Comparison of ENCODE assay signal across 28 mouse cellular contexts in the genomic region with DNA sequence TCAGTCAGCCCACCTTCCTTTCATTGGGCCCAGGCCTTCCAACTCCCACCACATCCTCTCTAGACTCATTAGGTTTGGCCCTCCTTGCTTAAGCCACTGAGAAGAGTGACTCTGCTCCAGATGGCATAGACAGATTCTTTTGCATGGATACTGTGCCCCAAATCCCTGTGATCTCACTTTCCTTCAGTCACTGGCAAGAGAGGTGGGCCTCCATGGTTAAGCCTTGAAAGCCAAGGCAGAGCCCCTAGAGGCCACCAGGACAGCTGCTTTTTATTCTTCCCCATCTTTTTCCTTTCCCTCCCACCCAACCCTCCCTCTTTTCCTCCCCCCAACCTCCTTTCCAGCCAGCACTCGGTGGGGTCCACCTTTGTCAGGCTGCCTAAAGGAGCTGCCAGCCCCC. TPM values are rescaled to one million over a fixed set of nuclear protein-coding genes. Genes with fewer than 3 reads are reported as not detected.
DNase-seq lines count a peak whose midpoint lies in the region; ATAC-seq and TF ChIP-seq lines count a peak whose summit lies in the region.
"Had no signal": no experiment of that assay in that cellular context is flagged by ENCODE, and none has a peak within 500 bp of the region (broad histone marks: within the 10 kb centered on the region; RNA-seq: fewer than 3 reads in every experiment).

No protein-coding gene starts in this region.

- no peak overlapping the region for H3K27ac ChIP-seq in heart, embryonic 10.5 days
- no peak overlapping the region for H3K27ac ChIP-seq in lung, embryonic 14.5 days (ENCODE audit: low read depth)
- peak overlapping the region; percentile 57; the same call in 1 of the 2 replicates for H3K27ac ChIP-seq in embryonic facial prominence, embryonic 13.5 days
- no peak overlapping the region for H3K27ac ChIP-seq in forebrain, embryonic 15.5 days (replicated peaks)
- no peak overlapping the region for H3K27ac ChIP-seq in liver, postnatal 0 days (ENCODE audit: low read depth)
- H3K27ac ChIP-seq: heart, embryonic 15.5 days; intestine, embryonic 15.5 days; kidney, postnatal 0 days; limb, embryonic 10.5 days; limb, embryonic 15.5 days; liver, embryonic 13.5 days; midbrain, embryonic 10.5 days; midbrain, embryonic 15.5 days; neural tube, embryonic 12.5 days had no signal

- ATAC-seq in lung, embryonic 14.5 days (ENCODE audit: insufficient read depth) = no peak
- ATAC-seq in embryonic facial prominence, embryonic 13.5 days (ENCODE audit: insufficient number of reproducible peaks, insufficient read depth, low FRiP score, low TSS enrichment, low read depth) = no peak
- 0 out of 2 replicates have a peak, but pooled peaks have one; percentile 21 for ATAC-seq in forebrain, embryonic 15.5 days (replicated peaks)
- no peak for ATAC-seq in liver, postnatal 0 days
- ATAC-seq: hindbrain, embryonic 16.5 days; intestine, embryonic 15.5 days; midbrain, embryonic 15.5 days had no signal

- H3K4me2 ChIP-seq in lung, embryonic 14.5 days = no peak overlapping the region
- no peak overlapping the region for H3K4me2 ChIP-seq in embryonic facial prominence, embryonic 13.5 days
- H3K4me2 ChIP-seq in forebrain, embryonic 15.5 days (replicated peaks) = no peak overlapping the region
- H3K4me2 ChIP-seq in liver, postnatal 0 days (ENCODE audit: low read depth, low read length) = no peak overlapping the region
- H3K4me2 ChIP-seq: heart, embryonic 15.5 days; intestine, embryonic 15.5 days; limb, embryonic 15.5 days; liver, embryonic 13.5 days; midbrain, embryonic 15.5 days; neural tube, embryonic 12.5 days had no signal

- H3K4me1 ChIP-seq in heart, embryonic 10.5 days = 0 out of 2 replicates have a peak, but pooled peaks cover under 1% of the 10 kb centered on the region
- H3K4me1 ChIP-seq in lung, embryonic 14.5 days (ENCODE audit: insufficient read depth) = no peaks in the 10 kb centered on the region
- H3K4me1 ChIP-seq in embryonic facial prominence, embryonic 13.5 days = peaks cover 2% of the 10 kb centered on the region; the same call in 1 of the 2 replicates
- peaks cover 6% of the 10 kb centered on the region for H3K4me1 ChIP-seq in forebrain, embryonic 15.5 days
- H3K4me1 ChIP-seq in liver, postnatal 0 days (ENCODE audit: insufficient read depth) = peaks cover 3% of the 10 kb centered on the region; the same call in 1 of the 2 replicates
- H3K4me1 ChIP-seq: intestine, embryonic 15.5 days had no signal

- 46% methylated on average over 1 of the region's 1 CpGs for WGBS in heart, embryonic 10.5 days
- 42% methylated on average over 1 of the region's 1 CpGs for WGBS in lung, embryonic 14.5 days
- WGBS in embryonic facial prominence, embryonic 13.5 days = 30% methylated on average over 1 of the region's 1 CpGs
- no CpG with 5 or more reads among the region's 1 CpGs for WGBS in forebrain, embryonic 15.5 days
- 0% methylated on average over 1 of the region's 1 CpGs for WGBS in liver, postnatal 0 days (ENCODE audit: insufficient replicate concordance)

- no peak overlapping the region for H3K9ac ChIP-seq in lung, embryonic 14.5 days
- no peak overlapping the region for H3K9ac ChIP-seq in embryonic facial prominence, embryonic 13.5 days
- no peak overlapping the region for H3K9ac ChIP-seq in forebrain, embryonic 15.5 days (replicated peaks)
- no peak overlapping the region for H3K9ac ChIP-seq in liver, postnatal 0 days (replicated peaks)
- H3K9ac ChIP-seq: heart, embryonic 15.5 days; intestine, embryonic 15.5 days; limb, embryonic 15.5 days; liver, embryonic 13.5 days; midbrain, embryonic 15.5 days; neural tube, embryonic 12.5 days had no signal

- no peaks in the 10 kb centered on the region for H3K9me3 ChIP-seq in heart, embryonic 10.5 days
- H3K9me3 ChIP-seq in lung, embryonic 14.5 days (ENCODE audit: low read depth, low read length) = no peaks in the 10 kb centered on the region
- no peaks in the 10 kb centered on the region for H3K9me3 ChIP-seq in embryonic facial prominence, embryonic 13.5 days
- no peaks in the 10 kb centered on the region for H3K9me3 ChIP-seq in forebrain, embryonic 15.5 days
- no peaks in the 10 kb centered on the region for H3K9me3 ChIP-seq in liver, postnatal 0 days (ENCODE audit: low read length)
- H3K9me3 ChIP-seq: heart, embryonic 15.5 days; intestine, embryonic 15.5 days; limb, embryonic 10.5 days; limb, embryonic 15.5 days; liver, embryonic 13.5 days; midbrain, embryonic 10.5 days; midbrain, embryonic 15.5 days; neural tube, embryonic 12.5 days had no signal

- peaks cover 25% of the 10 kb centered on the region for H3K36me3 ChIP-seq in heart, embryonic 10.5 days
- peaks cover 30% of the 10 kb centered on the region; the same call in 1 of the 2 replicates for H3K36me3 ChIP-seq in lung, embryonic 14.5 days (ENCODE audit: insufficient read depth)
- H3K36me3 ChIP-seq in embryonic facial prominence, embryonic 13.5 days = peaks cover 25% of the 10 kb centered on the region
- H3K36me3 ChIP-seq in forebrain, embryonic 15.5 days = peaks cover 12% of the 10 kb centered on the region; the same call in 1 of the 2 replicates
- H3K36me3 ChIP-seq in liver, postnatal 0 days (replicated peaks; ENCODE audit: insufficient read depth, low read length) = peaks cover 5% of the 10 kb centered on the region; the same call in 1 of the 2 replicates
- H3K36me3 ChIP-seq: intestine, embryonic 15.5 days had no signal

- no peak overlapping the region for H3K4me3 ChIP-seq in heart, embryonic 10.5 days
- no peak overlapping the region for H3K4me3 ChIP-seq in lung, embryonic 14.5 days (ENCODE audit: low read depth, low read length)
- H3K4me3 ChIP-seq in embryonic facial prominence, embryonic 13.5 days = no peak overlapping the region
- no peak overlapping the region for H3K4me3 ChIP-seq in forebrain, embryonic 15.5 days
- no peak overlapping the region for H3K4me3 ChIP-seq in liver, postnatal 0 days (ENCODE audit: low read depth, low read length)
- H3K4me3 ChIP-seq: heart, embryonic 15.5 days; intestine, embryonic 15.5 days; limb, embryonic 10.5 days; limb, embryonic 15.5 days; liver, embryonic 13.5 days; midbrain, embryonic 10.5 days; midbrain, embryonic 15.5 days; myocyte; neural tube, embryonic 12.5 days had no signal

- peaks cover 7% of the 10 kb centered on the region; the same call in 1 of the 2 replicates for H3K27me3 ChIP-seq in heart, embryonic 10.5 days (ENCODE audit: insufficient read depth, poor library complexity, severe bottlenecking)
- H3K27me3 ChIP-seq in lung, embryonic 14.5 days (ENCODE audit: insufficient read depth, low read length) = no peaks in the 10 kb centered on the region
- H3K27me3 ChIP-seq in embryonic facial prominence, embryonic 13.5 days = no peaks in the 10 kb centered on the region
- H3K27me3 ChIP-seq in forebrain, embryonic 15.5 days = no peaks in the 10 kb centered on the region
- H3K27me3 ChIP-seq in liver, postnatal 0 days (ENCODE audit: insufficient read depth, low read length) = no peaks in the 10 kb centered on the region
- H3K27me3 ChIP-seq: heart, embryonic 15.5 days; intestine, embryonic 15.5 days; limb, embryonic 15.5 days; liver, embryonic 13.5 days; midbrain, embryonic 15.5 days; neural tube, embryonic 12.5 days had no signal

- TF ChIP-seq CTCF in lung, embryonic 14.5 days (IDR thresholded peaks at IDR 0.05; ENCODE audit: low read depth) = 0 out of 2 replicates have a peak, but pooled peaks have one; percentile 4
- no peak for TF ChIP-seq CTCF in liver, postnatal 0 days (IDR thresholded peaks at IDR 0.05; ENCODE audit: low read depth)

- no peak for TF ChIP-seq EP300 in liver, postnatal 0 days (IDR thresholded peaks at IDR 0.05; ENCODE audit: low read depth)

- peak; percentile 40 for DNase-seq in heart, adult 11 months
- no peak for DNase-seq in heart, embryonic 10.5 days (ENCODE audit: low spot score)
- DNase-seq in lung, embryonic 14.5 days = no peak
- no peak for DNase-seq in lung, postnatal 25 days (ENCODE audit: low spot score)
- no peak for DNase-seq in liver, postnatal 0 days
- DNase-seq: adrenal gland, adult 8-10 months; B cell, adult 2 months; cerebellum, adult 9-10 months; embryo, embryonic 11 days; kidney, adult 2 months; kidney, postnatal 4 days; liver, embryonic 13.5 days; lung, adult 2 months; lung, postnatal 14 days; thymus, adult 2 months; thymus, postnatal 36 days had no signal

RNA-seq across cellular contexts. Expression of gene Ssr4, which starts 6.7 kb away (rescaled TPM):
- polyA plus RNA-seq in heart, embryonic 10.5 days (2016; fragmentation: Nextera tagmentation; extraction: Ambion mirVana) = 156 and 158 TPM in 2 replicates
- polyA plus RNA-seq in lung, embryonic 14.5 days (2014; fragmentation: Nextera tagmentation; extraction: Ambion mirVana) = 187 and 199 TPM in 2 replicates
- polyA plus RNA-seq in embryonic facial prominence, embryonic 13.5 days (2015; fragmentation: Nextera tagmentation; extraction: Ambion mirVana) = 182 and 192 TPM in 2 replicates
- 126 and 133 TPM in 2 replicates for polyA plus RNA-seq in forebrain, embryonic 15.5 days (2015; fragmentation: Nextera tagmentation; extraction: Ambion mirVana)
- 183 and 185 TPM in 2 replicates for polyA plus RNA-seq in liver, postnatal 0 days (2015; fragmentation: Nextera tagmentation; extraction: Ambion mirVana)

RNA-seq across cellular contexts. Expression of gene Idh3g, which starts 6.8 kb away (rescaled TPM):
- polyA plus RNA-seq in heart, embryonic 10.5 days (2016; fragmentation: Nextera tagmentation; extraction: Ambion mirVana) = 219 and 264 TPM in 2 replicates
- 210 and 219 TPM in 2 replicates for polyA plus RNA-seq in lung, embryonic 14.5 days (2014; fragmentation: Nextera tagmentation; extraction: Ambion mirVana)
- polyA plus RNA-seq in embryonic facial prominence, embryonic 13.5 days (2015; fragmentation: Nextera tagmentation; extraction: Ambion mirVana) = 204 and 207 TPM in 2 replicates
- polyA plus RNA-seq in forebrain, embryonic 15.5 days (2015; fragmentation: Nextera tagmentation; extraction: Ambion mirVana) = 224 and 230 TPM in 2 replicates
- polyA plus RNA-seq in liver, postnatal 0 days (2015; fragmentation: Nextera tagmentation; extraction: Ambion mirVana) = 83.7 and 88.1 TPM in 2 replicates

RNA-seq across cellular contexts. Expression of gene Srpk3, which starts 19.3 kb away (rescaled TPM):
- 39.2 and 81.4 TPM in 2 replicates for polyA plus RNA-seq in heart, embryonic 10.5 days (2016; fragmentation: Nextera tagmentation; extraction: Ambion mirVana)
- 1.2 and 2.1 TPM in 2 replicates for polyA plus RNA-seq in lung, embryonic 14.5 days (2014; fragmentation: Nextera tagmentation; extraction: Ambion mirVana)
- 3.0 and 3.5 TPM in 2 replicates for polyA plus RNA-seq in embryonic facial prominence, embryonic 13.5 days (2015; fragmentation: Nextera tagmentation; extraction: Ambion mirVana)
- 1.5 and 1.8 TPM in 2 replicates for polyA plus RNA-seq in forebrain, embryonic 15.5 days (2015; fragmentation: Nextera tagmentation; extraction: Ambion mirVana)
- polyA plus RNA-seq in liver, postnatal 0 days (2015; fragmentation: Nextera tagmentation; extraction: Ambion mirVana) = 1.7 TPM in 2 replicates

RNA-seq across cellular contexts. Expression of gene Pdzd4, which starts 31.3 kb away (rescaled TPM):
- 0.32 and 0.38 TPM in 2 replicates for polyA plus RNA-seq in heart, embryonic 10.5 days (2016; fragmentation: Nextera tagmentation; extraction: Ambion mirVana)
- polyA plus RNA-seq in lung, embryonic 14.5 days (2014; fragmentation: Nextera tagmentation; extraction: Ambion mirVana) = 0.99 and 1.3 TPM in 2 replicates
- polyA plus RNA-seq in embryonic facial prominence, embryonic 13.5 days (2015; fragmentation: Nextera tagmentation; extraction: Ambion mirVana) = 1.7 and 2.1 TPM in 2 replicates
- polyA plus RNA-seq in forebrain, embryonic 15.5 days (2015; fragmentation: Nextera tagmentation; extraction: Ambion mirVana) = 3.9 and 4.0 TPM in 2 replicates
- polyA plus RNA-seq in liver, postnatal 0 days (2015; fragmentation: Nextera tagmentation; extraction: Ambion mirVana) = 0.04 and 0.06 TPM in 2 replicates

RNA-seq across cellular contexts. Expression of gene Plxnb3, which starts 36.6 kb away (rescaled TPM):
- 0.13 and 0.46 TPM in 2 replicates for polyA plus RNA-seq in heart, embryonic 10.5 days (2016; fragmentation: Nextera tagmentation; extraction: Ambion mirVana)
- polyA plus RNA-seq in lung, embryonic 14.5 days (2014; fragmentation: Nextera tagmentation; extraction: Ambion mirVana) = 0.32 and 0.42 TPM in 2 replicates
- polyA plus RNA-seq in embryonic facial prominence, embryonic 13.5 days (2015; fragmentation: Nextera tagmentation; extraction: Ambion mirVana) = 0.41 and 0.46 TPM in 2 replicates
- polyA plus RNA-seq in forebrain, embryonic 15.5 days (2015; fragmentation: Nextera tagmentation; extraction: Ambion mirVana) = 0.14 and 0.15 TPM in 2 replicates
- 0.15 and 0.23 TPM in 2 replicates for polyA plus RNA-seq in liver, postnatal 0 days (2015; fragmentation: Nextera tagmentation; extraction: Ambion mirVana)
- polyA plus RNA-seq: limb, embryonic 10.5 days had no signal
